Mouse (Mus musculus) T-helper 1 cell (primary cell): Measurements from ENCODE around the gene Klra17.
"Not testable (repeated sequence)": the region's sequence is repeated elsewhere in the genome, so short reads cannot be mapped to it uniquely, and the experiment has no call there.

Experiments
- in situ Hi-C: fragments of 300-600 bp; cut with MboI, MseI; formaldehyde crosslinking; loops from one replicate; pipeline ENCODE4 v1.15.1; 2025; ENCODE audit warnings: high pct_unique_total_duplicates

Gene Klra17

DNA sequence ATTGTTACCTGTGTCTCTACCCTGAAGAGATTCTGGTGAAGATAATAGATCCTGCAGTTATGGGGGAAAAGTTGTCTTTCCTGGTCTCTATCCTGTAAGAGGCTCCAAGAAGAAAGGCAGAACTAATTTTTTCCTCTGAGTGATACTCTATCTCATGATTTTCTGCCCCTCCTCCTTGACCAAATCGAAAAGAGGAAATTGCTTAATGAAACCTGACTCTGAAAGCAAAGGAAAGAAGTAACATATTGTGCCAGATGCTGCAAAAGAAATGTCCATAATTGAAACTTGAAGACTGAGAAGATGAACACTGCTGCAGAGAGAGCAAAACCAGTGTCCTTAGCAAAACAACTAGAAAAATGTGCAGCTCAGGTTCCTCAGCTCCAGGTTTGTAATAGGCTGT, at the start of gene Klra17:
Gene Klra17 (minus strand): TSS at position 124 of the 400 bp plus-strand sequence.
- in situ Hi-C loops, result no loop called here

DNA sequence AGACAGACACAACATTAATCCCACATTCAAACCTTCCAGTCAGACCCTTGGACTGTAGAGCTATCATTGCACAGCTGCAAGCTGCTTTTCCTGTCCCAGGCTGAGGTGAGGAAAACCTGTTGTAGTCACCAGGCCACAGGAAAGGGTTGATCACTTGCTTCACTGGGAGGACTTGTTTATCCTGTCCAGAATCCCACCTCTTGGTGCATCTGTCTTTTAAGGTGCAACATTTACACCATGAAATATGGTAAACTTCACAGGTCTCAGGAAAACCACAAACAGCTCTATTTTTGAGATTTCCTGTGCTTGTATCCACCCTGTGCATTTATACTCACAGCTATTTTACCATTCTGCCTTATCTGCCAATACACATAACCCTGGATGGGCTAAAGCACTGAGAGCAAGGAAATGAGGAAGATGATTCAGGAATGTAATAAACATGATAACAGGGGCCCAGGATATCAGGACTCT, 41.0 kb upstream of the Klra17 start, which contains the start of gene Klra5:
Gene Klra5 (minus strand): TSS at position 175 of the 471 bp plus-strand sequence.
- in situ Hi-C loops, result not testable (repeated sequence)

DNA sequence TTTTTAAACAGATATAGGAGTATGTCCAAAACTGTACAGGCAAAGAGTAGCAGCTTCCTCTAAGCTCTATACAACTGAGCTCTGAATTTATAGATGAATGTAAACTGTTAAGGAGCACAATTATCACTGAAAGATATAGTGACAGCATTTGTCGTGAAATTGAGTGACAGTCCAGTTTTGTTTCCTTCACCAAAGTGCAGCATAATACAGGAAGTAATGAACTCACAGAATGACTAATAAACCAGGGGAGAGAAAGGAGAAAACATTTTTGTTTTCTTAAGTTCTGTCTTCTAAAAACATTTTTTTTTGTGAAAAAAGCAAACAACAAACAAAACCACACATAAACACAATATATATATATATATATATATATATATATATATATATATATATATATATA, 40.5 kb upstream of the Klra17 start:
- in situ Hi-C loops, result no loop called here

DNA sequence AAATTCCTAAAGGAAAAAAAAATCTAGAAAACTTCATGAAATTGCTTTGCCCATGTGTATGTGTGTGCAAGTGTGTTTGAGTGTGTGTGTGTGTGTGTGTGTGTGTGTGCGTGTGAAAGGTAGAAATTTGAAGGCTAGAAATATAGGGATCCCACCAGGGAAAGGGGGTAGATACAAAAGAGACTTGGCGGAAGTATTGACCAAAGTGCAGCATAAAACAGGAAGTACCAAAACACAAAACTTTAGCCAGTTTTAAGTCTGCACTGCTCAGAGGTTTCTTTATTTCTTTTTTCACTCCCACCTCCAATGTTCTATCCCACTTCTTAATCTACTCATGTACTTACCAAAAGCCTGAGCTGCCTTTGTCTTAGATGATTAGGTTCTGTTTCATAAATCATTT, 6.1 kb upstream of the Klra17 start:
- in situ Hi-C loops, result no loop called here

DNA sequence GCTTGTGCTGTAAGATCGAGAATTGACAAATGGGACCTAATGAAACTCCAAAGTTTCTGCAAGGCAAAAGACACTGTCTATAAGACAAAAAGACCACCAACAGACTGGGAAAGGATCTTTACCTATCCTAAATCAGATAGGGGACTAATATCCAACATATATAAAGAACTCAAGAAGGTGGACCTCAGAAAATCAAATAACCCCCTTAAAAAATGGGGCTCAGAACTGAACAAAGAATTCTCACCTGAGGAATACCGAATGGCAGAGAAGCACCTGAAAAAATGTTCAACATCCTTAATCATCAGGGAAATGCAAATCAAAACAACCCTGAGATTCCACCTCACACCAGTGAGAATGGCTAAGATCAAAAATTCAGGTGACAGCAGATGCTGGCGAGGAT, 14.1 kb downstream of the Klra17 start, which contains the start of gene Gm17631:
Gene Gm17631 (plus strand): TSS at position 301 of the 400 bp plus-strand sequence.
- in situ Hi-C loops, result not testable (repeated sequence)

DNA sequence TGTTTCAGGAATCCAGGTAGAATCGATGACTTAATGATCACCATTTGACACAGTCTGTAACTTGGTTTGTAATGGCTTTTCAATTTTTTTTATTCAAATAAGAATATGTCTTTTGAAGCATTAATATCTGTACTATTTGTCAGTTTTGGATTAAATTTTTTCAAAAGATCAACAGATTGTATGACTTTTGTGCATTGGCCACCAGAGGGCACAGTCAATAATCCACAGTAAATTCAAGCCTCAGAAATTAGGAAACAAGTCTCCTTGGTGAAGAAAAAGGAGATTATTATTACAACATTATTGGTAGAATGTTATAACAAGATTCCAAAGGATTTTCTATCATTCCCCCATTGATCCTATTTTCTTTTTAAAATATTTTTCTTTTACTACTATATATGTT, 50.9 kb downstream of the Klra17 start:
- in situ Hi-C loops, result no loop called here

DNA sequence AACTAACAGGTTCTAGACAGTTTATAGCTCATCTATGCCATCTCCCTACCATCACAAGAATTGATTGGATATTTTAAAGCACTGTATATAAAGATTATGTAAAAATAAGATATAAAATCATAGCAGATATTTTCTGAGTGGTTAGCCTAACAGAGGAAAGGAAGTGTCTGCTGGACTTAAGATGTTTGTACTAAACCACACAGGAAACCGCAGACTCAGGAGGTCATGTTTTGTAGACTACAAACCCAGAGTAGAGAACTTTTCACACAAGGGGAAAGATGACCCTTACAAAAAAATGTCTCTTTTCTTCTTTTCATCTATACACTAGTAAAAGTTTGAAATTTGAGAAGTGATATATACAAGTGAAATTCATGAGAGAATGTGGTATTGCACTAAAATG, 52.5 kb downstream of the Klra17 start:
- in situ Hi-C loops, result no loop called here

DNA sequence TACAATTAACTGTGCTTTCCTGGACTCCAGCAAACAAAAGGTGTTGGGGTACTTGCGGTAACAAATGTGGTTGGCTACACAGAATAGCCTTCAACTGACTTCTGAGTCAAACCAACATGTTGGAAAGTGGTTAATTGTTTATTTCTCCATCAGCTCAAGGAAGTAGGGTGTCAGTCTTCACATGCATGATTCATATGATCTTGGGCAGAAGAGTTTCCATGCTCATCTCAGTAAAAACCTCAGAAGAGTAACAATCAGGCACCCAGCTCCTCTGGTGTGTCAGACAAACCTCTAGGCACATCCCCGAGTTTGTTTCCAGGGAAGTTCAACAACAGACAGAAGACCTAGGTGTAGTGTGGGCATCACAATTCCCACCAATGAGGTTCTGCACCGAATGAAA, 58.7 kb downstream of the Klra17 start:
- in situ Hi-C loops, result no loop called here

DNA sequence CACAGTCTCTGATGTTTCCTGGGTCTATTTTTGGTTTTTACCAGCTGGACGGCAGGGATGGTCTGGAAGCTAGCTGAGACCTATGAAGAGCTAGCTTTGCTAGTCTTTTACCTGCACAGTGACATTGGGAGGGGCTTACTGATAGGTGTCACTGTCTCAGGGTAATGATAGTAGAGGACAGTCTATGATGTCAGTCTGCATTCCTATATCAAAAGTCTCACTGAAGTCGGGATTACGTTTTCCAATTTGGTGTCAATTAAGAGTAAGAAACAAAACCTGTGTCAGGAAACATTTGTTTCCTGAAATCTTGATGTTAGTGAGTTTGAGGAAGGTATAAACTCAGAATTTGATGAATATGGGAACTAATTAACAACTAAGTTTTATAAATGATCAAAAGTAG, 92.3 kb downstream of the Klra17 start, which contains the start of gene Gm156:
Gene Gm156 (minus strand): TSS at position 101 of the 400 bp plus-strand sequence.
- in situ Hi-C loops, result not testable (repeated sequence)
